Mouse (Mus musculus): ENCODE measurements around the gene 1810030O07Rik.
"Not testable (repeated sequence)": the region's sequence is repeated elsewhere in the genome, so short reads cannot be mapped to it uniquely, and the experiment has no call there.

The 1810030O07Rik gene

DNA sequence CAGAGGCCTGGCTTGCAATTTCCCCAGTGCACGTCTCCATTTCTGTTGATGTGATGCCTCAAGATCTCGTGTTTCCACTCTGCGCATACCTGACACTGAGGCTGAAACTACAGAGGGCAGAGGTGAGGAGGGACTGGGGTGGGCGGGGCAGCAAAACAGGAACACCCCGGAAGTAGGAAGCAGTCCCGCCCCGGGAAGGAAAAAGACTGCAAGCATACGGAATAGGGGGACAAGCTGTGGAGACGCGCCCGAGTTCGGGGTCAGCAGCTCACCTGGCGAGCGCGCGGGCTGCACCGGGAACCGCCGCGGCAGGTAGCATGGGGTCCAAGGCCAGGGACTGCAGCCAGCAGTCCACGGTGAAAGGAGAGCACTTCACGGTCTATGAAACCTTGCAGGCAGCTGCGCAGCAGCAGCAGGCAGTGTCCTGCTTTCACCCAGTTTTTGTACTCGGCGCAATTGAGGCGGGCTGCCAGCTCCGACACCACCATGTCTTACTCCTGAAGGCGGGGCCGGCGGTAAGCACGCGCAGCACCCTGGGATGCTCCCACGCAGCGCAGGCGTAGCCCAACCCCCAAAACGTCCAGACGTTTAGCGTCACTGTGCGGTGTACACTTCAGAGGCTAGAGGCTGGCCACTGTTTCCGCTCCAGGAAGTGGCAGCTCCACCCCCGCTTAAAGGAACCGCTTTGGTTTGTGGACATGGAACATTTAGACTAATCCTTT is at the start of gene 1810030O07Rik:
Gene 1810030O07Rik (minus strand): TSS at position 615 of the 722 bp plus-strand sequence.
- peak; percentile 93 for DNase-seq

DNA sequence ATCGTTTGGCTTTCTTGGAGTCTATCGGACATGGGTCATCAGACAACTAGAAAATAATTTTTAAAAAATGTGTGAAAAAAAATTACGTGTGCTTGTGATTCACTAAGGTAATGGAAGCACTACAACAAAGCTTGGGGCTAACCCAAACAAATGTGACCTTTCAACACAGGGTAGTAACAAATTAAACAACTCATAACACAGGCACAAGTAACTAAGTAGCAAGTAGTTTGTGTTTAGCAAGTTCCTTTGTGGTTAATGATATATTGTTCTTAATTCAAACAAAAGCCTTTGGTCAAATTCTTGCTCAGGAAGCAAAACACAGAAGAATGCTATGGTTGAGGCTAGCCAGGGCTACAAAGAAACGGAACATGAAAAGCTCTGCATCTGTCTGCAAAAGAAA is 42.6 kb upstream of the 1810030O07Rik start:
- DNase-seq = no peak

DNA sequence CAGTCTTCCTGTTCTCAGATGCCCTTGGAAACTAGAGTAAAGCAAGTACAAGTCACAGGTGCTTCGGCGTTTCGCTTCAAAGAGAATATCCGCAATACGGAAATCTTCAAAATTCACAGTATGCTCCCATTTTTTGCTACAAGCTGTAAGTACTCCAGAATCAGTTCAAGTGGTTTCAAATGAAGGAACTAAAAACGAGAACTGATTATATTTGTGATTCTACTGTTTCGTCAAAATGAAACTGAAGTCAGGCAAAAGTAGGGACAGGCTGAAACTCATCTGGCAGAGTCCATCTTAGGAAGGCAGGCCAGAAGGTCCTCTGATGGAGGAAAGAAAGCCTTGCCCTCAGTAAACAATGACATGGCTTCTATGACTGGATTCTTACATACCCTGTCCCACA is 40.3 kb upstream of the 1810030O07Rik start:
- no peak for DNase-seq

DNA sequence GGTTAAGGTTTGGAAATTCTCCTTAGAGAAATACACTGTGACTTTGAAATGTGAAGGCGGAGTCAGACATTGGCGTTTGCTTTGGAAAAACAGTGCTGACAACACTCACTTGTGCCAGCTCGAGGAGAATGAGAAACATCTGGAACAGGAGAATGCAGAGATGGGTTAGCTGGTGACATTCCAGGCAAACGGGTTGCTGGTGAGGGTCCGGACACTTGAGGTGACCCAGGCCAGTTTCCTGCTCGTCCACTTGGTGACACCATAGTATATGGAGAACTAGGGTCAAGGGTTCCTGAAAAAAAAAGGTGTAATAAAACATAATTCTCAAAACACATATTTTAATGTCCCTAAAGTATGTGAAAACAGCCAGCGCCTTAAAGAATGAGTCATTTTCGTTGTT is 13.4 kb upstream of the 1810030O07Rik start:
- DNase-seq = no peak

DNA sequence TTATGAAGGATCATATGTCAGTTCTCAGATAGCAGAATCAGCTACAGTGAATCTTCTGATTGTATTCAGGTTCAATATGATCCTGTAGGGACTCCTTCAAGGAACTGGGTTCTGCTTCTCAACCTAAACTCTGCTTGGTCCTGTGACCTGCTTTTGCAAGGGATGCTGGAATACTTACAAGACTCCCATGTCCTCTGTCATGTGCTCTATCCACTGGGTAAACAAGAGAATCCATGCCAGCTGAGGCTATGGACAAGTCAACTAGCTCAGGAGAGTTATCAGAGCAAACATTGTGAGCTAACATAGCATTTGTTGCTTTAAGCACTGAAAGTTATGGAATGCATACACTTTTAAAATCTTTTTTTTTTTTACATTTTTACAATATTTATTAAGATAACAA is 12.6 kb upstream of the 1810030O07Rik start:
- DNase-seq = no peak

DNA sequence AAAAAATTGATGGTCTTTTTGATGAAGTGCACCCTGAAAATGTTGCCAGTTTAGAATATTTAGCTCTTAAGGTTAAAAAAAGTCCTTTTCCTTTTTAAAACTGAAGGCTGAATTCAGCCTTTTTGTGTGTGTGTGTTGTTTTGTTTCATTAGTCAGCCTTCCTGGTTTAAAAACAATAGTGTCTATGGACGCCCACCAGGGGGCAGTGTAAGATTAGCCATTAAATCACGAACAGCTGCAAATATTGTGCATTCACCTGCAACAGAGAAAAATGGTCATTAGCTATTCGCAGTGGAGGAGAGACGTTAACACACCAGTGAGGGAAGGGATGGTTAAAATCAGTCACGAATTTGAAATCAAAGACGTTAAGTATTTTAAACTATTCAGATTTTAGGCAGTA is 3.9 kb upstream of the 1810030O07Rik start:
- peak; percentile 44 for DNase-seq

DNA sequence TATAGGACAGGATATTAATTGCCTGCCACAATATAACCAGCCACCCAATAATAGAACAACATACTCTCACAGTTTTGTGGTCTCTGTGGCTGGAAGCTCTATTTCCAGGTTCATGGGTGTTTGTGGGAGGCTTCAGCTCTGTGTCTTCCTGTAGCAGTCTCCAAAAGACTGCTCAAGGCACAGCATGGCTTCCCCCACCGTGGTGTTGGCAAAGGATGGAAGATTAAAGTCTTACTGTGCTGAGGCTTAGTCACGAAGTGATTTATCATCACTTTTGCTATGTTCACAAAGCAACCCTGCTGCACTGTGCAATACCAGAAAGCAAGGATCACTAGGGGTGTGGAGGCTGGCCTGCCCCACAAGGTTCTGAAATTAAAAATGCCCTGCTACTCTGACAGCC is 19.6 kb downstream of the 1810030O07Rik start:
- peak; percentile 46 for DNase-seq

DNA sequence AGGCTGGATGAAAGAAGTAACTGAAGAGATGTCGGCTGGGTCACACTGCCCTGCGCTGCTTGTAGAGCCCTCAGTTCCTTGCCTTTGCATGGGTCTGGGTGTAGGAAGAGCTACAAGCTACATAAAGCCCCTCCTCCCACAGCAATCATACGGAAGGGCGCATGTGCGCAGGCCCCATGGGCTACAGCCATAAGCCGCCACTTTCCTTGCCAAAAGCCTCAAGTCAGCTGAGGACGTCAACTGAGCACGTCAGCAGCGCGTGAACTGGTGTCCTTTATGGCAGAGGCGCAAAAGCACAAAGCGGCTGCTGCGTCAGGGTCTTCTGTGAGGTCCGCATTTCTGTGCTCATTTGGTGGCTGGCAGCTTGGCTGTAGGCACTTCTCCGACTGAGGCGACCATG is 21.6 kb downstream of the 1810030O07Rik start:
- DNase-seq = no peak

DNA sequence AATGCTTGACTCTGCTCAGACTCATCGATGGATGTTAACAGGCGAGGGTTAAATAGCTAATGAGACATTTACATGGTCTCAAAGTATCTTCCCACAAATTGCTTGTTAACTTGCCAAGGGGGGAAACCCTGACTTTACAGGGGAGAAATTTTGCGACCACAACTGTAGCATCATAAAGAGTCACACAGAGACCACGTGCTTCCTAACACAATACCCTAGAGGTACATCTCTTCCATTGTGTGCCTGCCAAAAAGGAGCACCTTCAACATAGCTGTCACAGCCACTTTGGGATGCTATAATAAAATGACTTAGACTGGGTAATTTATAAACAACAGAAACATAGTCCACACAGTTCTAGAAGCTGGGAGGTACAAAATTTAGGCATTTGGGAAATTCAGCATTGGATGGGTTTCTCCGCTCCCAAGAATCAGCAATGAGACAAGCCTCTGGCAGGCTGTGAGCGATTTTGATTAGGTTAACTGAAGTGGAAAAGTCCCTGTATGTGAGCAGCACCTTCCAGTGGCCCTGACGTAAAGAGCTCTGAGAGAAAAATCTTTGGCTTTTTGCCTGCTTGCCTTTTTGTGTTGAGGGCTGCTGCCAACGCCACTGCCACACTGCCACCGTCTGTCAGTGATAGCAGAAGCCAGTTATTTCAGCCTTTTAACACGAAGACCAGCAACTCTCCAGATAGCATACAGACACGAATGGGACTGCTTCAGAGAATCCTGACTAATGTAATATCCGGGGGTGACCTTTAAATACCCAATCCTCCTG is 27.8 kb downstream of the 1810030O07Rik start:
- peak; percentile 24 for DNase-seq

DNA sequence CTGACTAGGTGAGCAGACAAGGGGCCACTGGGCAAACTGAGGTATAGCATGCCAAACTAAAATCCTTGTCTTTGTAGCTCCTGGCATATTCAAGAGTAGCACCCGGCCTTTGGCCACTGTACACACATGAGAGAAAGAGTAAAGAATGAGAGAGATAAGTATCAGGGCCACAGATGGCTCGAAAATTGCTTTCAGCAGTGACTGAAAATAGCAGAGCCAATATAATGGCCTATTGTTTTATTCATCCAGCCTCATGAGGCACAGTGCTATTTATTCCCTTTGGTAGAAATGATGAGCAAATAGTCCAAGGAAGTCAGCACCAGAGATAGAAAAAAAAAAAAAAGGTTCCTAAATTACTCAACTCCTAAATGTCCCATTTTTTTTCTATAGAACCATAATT is 28.5 kb downstream of the 1810030O07Rik start:
- no peak for DNase-seq

DNA sequence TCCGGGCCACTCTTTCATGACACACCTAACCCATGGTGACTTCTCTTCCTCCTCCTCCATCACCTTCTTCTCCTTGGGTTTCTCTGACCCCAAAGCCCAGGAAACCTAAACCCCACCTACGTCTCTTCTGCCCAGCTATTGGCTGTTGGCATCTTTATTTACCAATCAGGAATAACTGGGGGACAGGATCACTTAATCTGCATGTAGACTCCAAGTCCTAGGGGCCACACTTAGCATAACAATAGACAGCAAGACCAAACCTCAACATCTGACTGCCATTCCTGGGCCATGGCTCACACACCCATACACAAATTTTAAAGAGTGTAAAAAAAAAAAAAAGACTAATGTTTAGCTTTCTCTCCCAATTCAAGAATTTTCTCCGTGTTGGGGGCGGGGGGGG is 48.3 kb downstream of the 1810030O07Rik start:
- no peak for DNase-seq

DNA sequence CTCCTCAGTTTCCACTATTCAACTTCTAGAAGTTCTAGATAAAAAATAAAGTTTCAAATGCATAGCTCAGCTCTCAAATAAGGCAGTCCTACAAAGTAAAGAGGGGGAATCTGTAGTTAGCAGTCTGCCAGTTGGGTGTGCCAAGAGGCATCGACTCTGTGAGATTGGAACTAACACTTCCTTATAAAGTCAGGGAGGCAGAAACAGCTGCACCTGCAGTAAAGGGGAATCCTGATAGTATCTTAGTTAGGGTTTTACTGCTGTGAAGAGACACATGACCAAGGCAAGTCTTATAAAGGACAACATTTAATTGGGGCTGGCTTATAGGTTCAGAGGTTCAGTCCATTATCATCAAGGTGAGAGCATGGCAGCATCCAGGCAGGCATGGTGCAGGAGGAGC is 61.1 kb downstream of the 1810030O07Rik start:
- DNase-seq = not testable (repeated sequence)

DNA sequence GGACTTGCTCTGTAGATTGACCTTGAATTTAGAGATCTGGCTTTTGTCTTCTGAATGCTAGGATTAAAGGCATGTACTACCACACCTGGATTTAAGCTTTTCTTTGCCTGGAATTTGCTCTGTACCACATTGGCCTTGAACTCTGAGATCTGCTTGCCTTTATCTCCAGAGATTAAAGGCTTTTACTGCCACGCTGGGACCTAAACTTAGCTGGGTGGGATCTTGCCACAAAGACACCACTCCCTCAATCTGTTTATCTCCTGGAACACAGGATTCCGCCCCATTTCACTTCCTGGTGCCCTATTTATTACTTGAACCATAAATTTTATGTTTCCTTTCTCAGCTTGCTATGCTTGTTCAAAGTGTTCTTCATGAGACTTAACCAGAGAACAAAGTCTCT is 62.3 kb downstream of the 1810030O07Rik start:
- DNase-seq = no peak

DNA sequence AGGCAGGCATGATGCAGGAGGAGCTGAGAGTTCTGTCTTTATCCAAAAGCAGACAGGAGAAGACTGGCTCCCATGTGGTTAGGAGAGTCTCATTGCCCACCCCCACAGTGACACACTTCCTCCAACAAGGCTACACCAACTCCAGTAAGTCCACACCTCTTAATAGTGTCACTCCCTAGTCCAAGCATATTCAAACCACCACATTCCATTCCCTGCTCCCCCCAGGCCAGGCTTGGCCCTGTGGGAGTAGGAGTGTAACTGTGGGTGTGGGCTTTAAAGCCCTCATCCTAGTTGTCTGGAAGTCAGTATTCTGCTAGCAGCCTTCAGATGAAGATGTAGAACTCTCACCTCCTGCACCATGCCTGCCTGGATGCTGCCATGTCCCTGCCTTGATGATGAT is 62.9 kb downstream of the 1810030O07Rik start:
- DNase-seq = not testable (repeated sequence)
